Mouse (Mus musculus): Measurements from ENCODE around the gene Fbxw7. TPM values are rescaled to one million over a fixed set of nuclear protein-coding genes. Genes with fewer than 3 reads are reported as not detected.

The Fbxw7 gene
- total and polyA plus RNA-seq, 3 experiments = 28.5 to 31.3 (median 29.8) TPM

DNA sequence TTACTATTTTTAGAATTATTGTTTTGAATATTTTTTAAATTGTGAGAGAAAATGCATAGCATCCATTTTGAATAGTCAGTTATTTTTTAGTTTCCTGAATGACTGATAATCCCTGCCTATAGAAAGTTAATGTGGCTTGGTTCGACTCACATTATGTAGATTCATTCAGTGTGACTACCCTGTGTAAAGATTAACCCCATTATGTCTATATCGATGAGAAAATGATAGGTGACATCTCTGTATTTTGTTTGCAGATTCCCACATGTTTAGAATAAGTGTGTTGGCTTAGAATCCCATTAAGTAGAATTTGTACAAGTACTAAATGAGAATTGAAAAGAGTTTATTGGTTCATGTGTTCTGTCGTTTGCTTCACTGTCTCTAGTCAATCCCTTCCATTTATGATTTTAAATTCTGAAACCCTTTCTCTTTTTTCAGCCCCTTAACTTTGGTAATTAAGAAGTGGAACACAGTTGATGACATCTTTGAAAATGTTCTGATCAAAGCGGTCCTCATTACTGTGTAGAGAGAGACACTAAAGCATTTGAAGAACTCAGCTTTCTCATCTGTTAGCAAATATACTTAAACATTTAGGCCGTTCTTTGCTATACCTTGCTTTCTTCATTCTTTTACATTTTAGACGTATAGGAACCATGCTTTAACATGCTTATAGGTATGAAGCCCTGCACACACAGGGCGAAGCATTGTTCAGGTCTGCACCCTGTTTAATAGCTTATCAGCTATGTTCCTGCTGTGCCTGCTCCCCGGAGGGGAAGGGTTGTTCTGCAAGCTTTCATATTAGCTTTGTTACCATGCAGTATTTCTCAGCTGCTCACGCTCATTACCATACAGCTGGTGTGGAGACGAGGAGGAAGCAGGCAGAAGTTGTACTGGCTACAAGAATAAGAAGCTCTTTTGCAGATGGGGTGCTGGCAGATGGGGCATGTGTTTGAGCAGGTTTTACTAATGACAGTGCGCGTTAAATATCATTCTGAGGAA lies 122.6 kb downstream of the Fbxw7 start:
- DNase-seq (ENCODE audit: extremely low read depth) = peak; percentile 37
- H3K9me3 ChIP-seq (replicated peaks; ENCODE audit: low read length) = no peaks in the 10 kb centered on the region

DNA sequence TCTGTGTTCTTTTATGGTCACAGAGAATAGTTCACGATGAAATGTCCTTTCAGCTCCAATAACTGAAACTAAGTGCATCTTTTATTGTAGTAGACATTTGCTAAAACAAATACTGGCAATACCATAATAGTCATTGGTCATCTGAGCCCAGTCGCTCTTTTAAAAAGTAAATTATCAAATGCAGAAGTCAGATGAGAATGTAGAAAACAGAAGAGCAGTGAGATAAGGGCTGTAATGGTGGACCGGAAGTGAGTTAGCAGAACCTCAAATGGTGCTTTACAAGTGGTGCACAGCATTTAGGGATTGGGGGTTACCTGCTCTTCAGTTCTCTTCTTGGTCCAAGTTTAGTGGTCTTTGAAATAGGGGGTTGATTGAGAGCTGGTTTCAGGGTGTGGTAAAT lies 129.9 kb downstream of the Fbxw7 start:
- Histone ChIP-seq H3K4me3 (replicated peaks in 1 of 3; ENCODE audit: low read depth in 2 of 3, low read length in 2 of 3, poor library complexity in 1 of 3) (no peak overlapping the region), H3K9ac (ENCODE audit: insufficient read depth, low read depth) (no peak overlapping the region), H3K27me3 (replicated peaks) (no peaks in the 10 kb centered on the region), H3K79me2 (replicated peaks; ENCODE audit: control insufficient read depth, extremely low read depth, insufficient read depth, poor library complexity, severe bottlenecking) (peaks cover 4% of the 10 kb centered on the region; the same call in 1 of the 2 replicates), H3K4me2 (ENCODE audit: insufficient read depth, low read depth, poor library complexity, severe bottlenecking) (no peak overlapping the region), H3K27ac (ENCODE audit: insufficient read depth, low read depth) (no peak overlapping the region), H3K36me3 (replicated peaks in 1 of 2; ENCODE audit: control insufficient read depth in 1 of 2, insufficient read depth in 1 of 2, low read length in 1 of 2) (peaks cover 0 to 13% of the 10 kb centered on the region in 2 experiments), H3K4me1 (ENCODE audit: control insufficient read depth in 1 of 2, insufficient read depth in 2 of 2) (peaks cover 0 to 8% of the 10 kb centered on the region in 2 experiments; a peak in 1 of 4 replicates), H3K9me3 (replicated peaks; ENCODE audit: low read length) (no peaks in the 10 kb centered on the region)
- dilution Hi-C loops (cut with MboI; ENCODE audit: extremely low pct_ligation_motif_present, extremely low pct_unique_long_range_greater_than_20kb, low sequenced_read_pairs) = no loop called here
- DNase-seq (ENCODE audit: extremely low read depth) = no peak
- in situ Hi-C loops (cut with MboI; ENCODE audit: low pct_ligation_motif_present, low pct_unique_long_range_greater_than_20kb, low sequenced_read_pairs) = loop anchor here (25.0 kb wide), 2 partner anchors 342 to 617 kb away; partner anchors contain the start of gene Gatb
- TF ChIP-seq IRF4 (IDR thresholded peaks at IDR 0.05; ENCODE audit: low read depth, low read length) = no peak
- TF ChIP-seq MAFK (IDR thresholded peaks at IDR 0.05; ENCODE audit: insufficient replicate concordance, low read length) = no peak
- no peak for TF ChIP-seq ZMIZ1 (IDR thresholded peaks at IDR 0.05; ENCODE audit: low read depth, low read length)
- TF ChIP-seq CTCF (conservative IDR thresholded peaks at IDR 0.05 in 1 of 2, IDR thresholded peaks at IDR 0.05 in 1 of 2; ENCODE audit: low read depth in 2 of 2, low read length in 2 of 2) = no peak
- TF ChIP-seq POLR2AphosphoS2 (IDR thresholded peaks at IDR 0.05; ENCODE audit: low read depth, low read length) = no peak
- no peak for TF ChIP-seq CHD2 (IDR thresholded peaks at IDR 0.05; ENCODE audit: low read length)
- TF ChIP-seq MYC (IDR thresholded peaks at IDR 0.05; ENCODE audit: low read depth, low read length) = no peak
- TF ChIP-seq POLR2A (IDR thresholded peaks at IDR 0.05; ENCODE audit: low read depth, low read length) = no peak
- TF ChIP-seq JUND (conservative IDR thresholded peaks at IDR 0.05; ENCODE audit: low read depth, low read length) = no peak

More for the DNA sequence above, 122.6 kb downstream of the Fbxw7 start:
- in situ Hi-C loops (cut with MboI; ENCODE audit: low pct_ligation_motif_present, low pct_unique_long_range_greater_than_20kb, low sequenced_read_pairs) (loop anchor here (25.0 kb wide), 2 partner anchors 350 to 625 kb away; partner anchors contain the start of gene Gatb), dilution Hi-C loops (cut with MboI; ENCODE audit: extremely low pct_ligation_motif_present, extremely low pct_unique_long_range_greater_than_20kb, low sequenced_read_pairs) (no loop called here)
- Histone ChIP-seq H3K27me3 (replicated peaks) (no peaks in the 10 kb centered on the region), H3K9ac (ENCODE audit: insufficient read depth, low read depth) (no peak overlapping the region), H3K36me3 (replicated peaks in 1 of 2; ENCODE audit: control insufficient read depth in 1 of 2, insufficient read depth in 1 of 2, low read length in 1 of 2) (peaks cover 0 to 11% of the 10 kb centered on the region in 2 experiments), H3K4me3 (replicated peaks in 1 of 3; ENCODE audit: low read depth in 2 of 3, low read length in 2 of 3, poor library complexity in 1 of 3) (no peak overlapping the region), H3K79me2 (replicated peaks; ENCODE audit: control insufficient read depth, extremely low read depth, insufficient read depth, poor library complexity, severe bottlenecking) (no peaks in the 10 kb centered on the region), H3K4me2 (ENCODE audit: insufficient read depth, low read depth, poor library complexity, severe bottlenecking) (no peak overlapping the region), H3K27ac (ENCODE audit: insufficient read depth, low read depth) (no peak overlapping the region), H3K4me1 (ENCODE audit: control insufficient read depth in 1 of 2, insufficient read depth in 2 of 2) (peaks cover 0 to 15% of the 10 kb centered on the region in 2 experiments; a peak in 2 of 4 replicates)
- TF ChIP-seq RCOR1 (conservative IDR thresholded peaks at IDR 0.05; ENCODE audit: low read depth, low read length) (no peak), CHD1 (IDR thresholded peaks at IDR 0.05; ENCODE audit: low read depth, low read length) (no peak), ETS1 (conservative IDR thresholded peaks at IDR 0.05; ENCODE audit: low read depth, low read length) (peak; percentile 43; the same call in 1 of the 2 replicates)

All from CH12.LX (cell line).